Mouse (Mus musculus): ENCODE data around the gene Alox8.

DNA sequence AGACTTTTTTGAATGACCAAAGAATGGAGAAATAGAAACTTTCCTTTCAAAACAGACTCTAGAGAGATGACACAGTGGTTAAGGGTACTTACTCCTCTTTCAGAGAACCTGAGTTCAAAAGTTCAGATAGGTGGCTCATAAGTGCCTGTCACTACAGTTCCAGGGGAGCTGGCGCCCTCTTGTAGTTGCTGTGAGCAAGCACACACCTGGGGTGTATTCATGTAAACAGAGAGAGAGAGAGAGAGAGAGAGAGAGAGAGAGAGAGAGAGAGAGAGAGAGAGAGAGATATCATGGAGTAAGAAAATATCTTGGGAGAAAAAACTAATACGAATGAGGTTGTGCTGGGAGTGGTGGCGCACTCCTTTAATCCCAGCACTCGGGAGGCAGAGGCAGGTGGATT is 17.5 kb downstream of the Alox8 start:
- TF ChIP-seq USF1 (IDR thresholded peaks at IDR 0.05; ENCODE audit: low read depth) (no peak), REST (IDR thresholded peaks at IDR 0.05; ENCODE audit: insufficient read depth, insufficient read length) (no peak), POLR2A (IDR thresholded peaks at IDR 0.05; ENCODE audit: insufficient read length, low read depth) (no peak), TCF12 (IDR thresholded peaks at IDR 0.05; ENCODE audit: insufficient read depth, poor library complexity, severe bottlenecking) (no peak), MYOD1 (IDR thresholded peaks at IDR 0.05; ENCODE audit: control insufficient read depth in 1 of 3, insufficient read length in 2 of 3, low read depth in 2 of 3) (no peak), MYOG (IDR thresholded peaks at IDR 0.05; ENCODE audit: control insufficient read depth in 1 of 3, insufficient read depth in 1 of 3, insufficient read length in 2 of 3, low read depth in 2 of 3) (no peak), CEBPB (IDR thresholded peaks at IDR 0.05; ENCODE audit: insufficient read depth, poor library complexity, severe bottlenecking) (no peak), POLR2AphosphoS2 (IDR thresholded peaks at IDR 0.05; ENCODE audit: insufficient read length, low read depth) (no peak), TCF3 (IDR thresholded peaks at IDR 0.05; ENCODE audit: insufficient read length, low read depth) (no peak), MAX (IDR thresholded peaks at IDR 0.05; ENCODE audit: low read depth) (no peak)

Measured in myocyte (in vitro differentiated cells).